Mouse (Mus musculus): ENCODE data around the gene Trdmt1.
A peak's percentile ranks its signal among the peaks of the same experiment; 100 is the strongest.

The Trdmt1 gene

GRCm38 (mm10) chr2:13556239-13556638, 11.8 kb upstream of the Trdmt1 start:
- no peak for DNase-seq

- DNase-seq = no peak
These were observed 9.5 kb upstream of the Trdmt1 start for GRCm38 (mm10) chr2:13553966-13554365.

- DNase-seq = no peak
These were observed 4.3 kb upstream of the Trdmt1 start for GRCm38 (mm10) chr2:13548749-13549148.

- no peak for DNase-seq
These were observed 846 bp downstream of the Trdmt1 start for GRCm38 (mm10) chr2:13543519-13544124.

GRCm38 (mm10) chr2:13539860-13540259, 4.6 kb downstream of the Trdmt1 start:
- no peak for DNase-seq

GRCm38 (mm10) chr2:13538704-13539377, 5.6 kb downstream of the Trdmt1 start:
- DNase-seq = no peak

GRCm38 (mm10) chr2:13538258-13538657, 6.2 kb downstream of the Trdmt1 start:
- no peak for DNase-seq

GRCm38 (mm10) chr2:13537733-13538132, 6.7 kb downstream of the Trdmt1 start:
- no peak for DNase-seq

GRCm38 (mm10) chr2:13536747-13537146, 7.7 kb downstream of the Trdmt1 start:
- DNase-seq = no peak

GRCm38 (mm10) chr2:13530639-13531038, 13.8 kb downstream of the Trdmt1 start:
- DNase-seq = no peak

- DNase-seq = no peak
These were observed 15.1 kb downstream of the Trdmt1 start for GRCm38 (mm10) chr2:13529253-13529933.

- DNase-seq = no peak
These were observed 16.9 kb downstream of the Trdmt1 start for GRCm38 (mm10) chr2:13527531-13527930.

- DNase-seq = no peak
These were observed 17.3 kb downstream of the Trdmt1 start for GRCm38 (mm10) chr2:13527125-13527524.

GRCm38 (mm10) chr2:13526205-13526604, 18.3 kb downstream of the Trdmt1 start:
- DNase-seq = no peak

GRCm38 (mm10) chr2:13523540-13524456, 20.7 kb downstream of the Trdmt1 start:
- DNase-seq = peak; percentile 57

GRCm38 (mm10) chr2:13522106-13522505, 22.4 kb downstream of the Trdmt1 start:
- DNase-seq = no peak

GRCm38 (mm10) chr2:13514949-13515348, 29.5 kb downstream of the Trdmt1 start:
- DNase-seq = no peak

- DNase-seq = no peak
These were observed 41.8 kb downstream of the Trdmt1 start for GRCm38 (mm10) chr2:13502717-13503116.

GRCm38 (mm10) chr2:13501553-13501952, 42.9 kb downstream of the Trdmt1 start:
- no peak for DNase-seq

GRCm38 (mm10) chr2:13500298-13500999, 44.0 kb downstream of the Trdmt1 start:
- DNase-seq = no peak

GRCm38 (mm10) chr2:13499196-13499595, 45.3 kb downstream of the Trdmt1 start:
- no peak for DNase-seq

- no peak for DNase-seq
These were observed 48.4 kb downstream of the Trdmt1 start for GRCm38 (mm10) chr2:13496087-13496486.
